Mouse (Mus musculus) small intestine, adult 2 months (tissue): ENCODE results near the gene Pard3b. TPM values are rescaled to one million over a fixed set of nuclear protein-coding genes. Genes with fewer than 3 reads are reported as not detected.

Experiments used
- H3K27ac ChIP-seq: fragments of 200-500 bp; 2 replicates; pipeline ENCODE4 v1.5.1; 2012; ENCODE audit warnings: low read depth, low read length, control low read depth, inconsistent platforms; ENCODE audit not compliant: insufficient read depth
- H3K27me3 ChIP-seq: fragments of 200-500 bp; 2 replicates; pipeline ENCODE4 v1.6.1; 2012; ENCODE audit warnings: mild to moderate bottlenecking, moderate library complexity, low read length, inconsistent platforms; ENCODE audit not compliant: control insufficient read depth, insufficient read depth
- H3K36me3 ChIP-seq: fragments of 200-500 bp; 2 replicates; pipeline ENCODE4 v1.6.1; 2012; ENCODE audit warnings: mild to moderate bottlenecking, low read length, control low read depth, inconsistent platforms; ENCODE audit not compliant: control insufficient read depth, insufficient read depth
- H3K4me1 ChIP-seq: fragments of 200-500 bp; 2 replicates; pipeline ENCODE4 v1.6.1; 2012; ENCODE audit warnings: low read length, inconsistent platforms, mixed read lengths; ENCODE audit not compliant: control insufficient read depth, insufficient read depth, insufficient read length
- H3K4me3 ChIP-seq: fragments of 200-500 bp; 2 replicates; pipeline ENCODE4 v1.5.1; 2012; ENCODE audit warnings: low read depth, mild to moderate bottlenecking, control low read depth, inconsistent platforms, low read length, moderate library complexity
- CTCF ChIP-seq: fragments of 200-500 bp; IDR thresholded peaks from 2 replicates; pipeline ENCODE4 v1.5.1; 2012; ENCODE audit warnings: low read depth, mild to moderate bottlenecking, control low read depth, inconsistent platforms, low read length, moderate library complexity, mixed read lengths; ENCODE audit not compliant: insufficient replicate concordance, insufficient read length; ENCODE audit errors: extremely low read depth
- POLR2A ChIP-seq: fragments of 200-500 bp; IDR thresholded peaks from 2 replicates; pipeline ENCODE4 v1.6.1; 2012; ENCODE audit warnings: low read depth, mild to moderate bottlenecking, control low read depth, inconsistent platforms, low read length, moderate library complexity
- WGBS: fragments of 180-500 bp; shearing (Covaris S2); methylation state at CpG from one replicate; pipeline ENCODE4 v1.1.7; 2018; 5-methylcytosine and 5-hydroxymethylcytosine counted together
- polyA plus RNA-seq: library from polyadenylated mRNA; depleted of rRNA; stranded (reverse); fragments of >200 nt; gene quantifications from 2 replicates; pipeline ENCODE4 v1.2.3, GENCODE M21; 2012

Pard3b gene
- polyA plus RNA-seq, 1 experiment = 7.2 TPM

DNA sequence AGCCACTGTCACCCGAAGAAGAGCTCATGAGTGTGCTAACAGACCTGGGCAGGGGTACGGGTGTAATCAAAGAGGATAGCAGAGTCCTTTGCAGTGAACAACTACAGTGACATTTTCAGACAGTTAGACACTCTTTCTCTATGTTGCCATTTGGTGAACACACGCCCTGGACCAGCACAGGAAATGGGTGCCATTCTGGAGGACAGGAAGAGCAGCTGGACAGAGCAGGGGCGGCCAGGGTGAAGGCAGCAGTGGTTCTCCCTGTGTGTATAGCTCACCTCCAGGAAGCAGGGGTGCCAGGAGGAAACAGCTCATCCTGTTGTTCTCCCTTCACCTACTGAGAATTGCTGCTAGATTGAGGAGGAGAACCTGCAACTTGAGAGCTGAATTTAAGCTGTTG is 773.4 kb downstream of the Pard3b start:
- 71% methylated on average over 4 of the region's 4 CpGs for WGBS
- Histone ChIP-seq H3K27me3 (no peaks in the 10 kb centered on the region), H3K4me3 (no peak overlapping the region)

DNA sequence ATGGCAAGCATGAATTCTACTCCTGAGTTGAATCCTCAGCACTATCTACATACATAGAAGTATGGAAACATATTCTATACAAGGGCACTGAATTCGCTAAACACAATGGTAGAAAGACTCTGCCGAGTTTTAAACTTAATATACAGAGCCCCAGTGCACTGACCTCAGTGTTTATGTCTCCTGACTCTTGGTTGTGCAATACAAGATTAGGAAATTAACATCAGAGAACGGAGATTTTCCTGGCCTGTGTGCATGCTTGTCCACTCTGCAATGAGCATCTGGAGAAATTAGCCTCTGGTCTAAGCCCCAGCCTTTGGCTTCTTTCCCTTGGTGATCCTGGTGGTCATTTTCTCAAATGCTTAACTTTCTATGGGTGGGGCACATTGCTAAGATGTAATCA is 774.4 kb downstream of the Pard3b start:
- WGBS = 74% methylated on average over 3 of the region's 3 CpGs

More for the DNA sequence above, 773.4 kb downstream of the Pard3b start:
- H3K36me3 ChIP-seq = no peaks in the 10 kb centered on the region
- no peak for TF ChIP-seq CTCF
- H3K4me1 ChIP-seq = no peaks in the 10 kb centered on the region
- no peak overlapping the region for H3K27ac ChIP-seq

DNA sequence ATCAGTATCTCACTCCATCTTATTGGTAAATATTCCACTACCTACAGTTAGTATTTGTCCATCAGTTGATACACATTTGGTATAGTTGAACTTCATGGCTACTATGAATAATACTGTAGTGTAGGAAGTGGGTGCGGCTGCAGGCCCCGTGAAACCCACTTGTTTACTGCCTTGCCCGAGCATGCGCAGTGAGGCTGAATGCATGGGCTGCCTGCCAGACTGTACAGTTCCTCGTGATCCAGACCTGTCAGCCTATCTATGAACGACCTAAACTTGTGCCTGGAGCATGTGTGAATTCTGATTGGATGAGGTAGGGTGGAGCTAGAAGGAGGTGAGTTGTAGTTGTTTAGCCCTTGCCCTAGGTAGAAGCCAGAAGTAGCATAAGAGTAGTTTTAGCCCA is 775.9 kb downstream of the Pard3b start:
- no peak for TF ChIP-seq POLR2A
- TF ChIP-seq CTCF = no peak
- H3K4me1 ChIP-seq = no peaks in the 10 kb centered on the region
- 60% methylated on average over 6 of the region's 6 CpGs for WGBS

More for the DNA sequence above, 774.4 kb downstream of the Pard3b start:
- no peak for TF ChIP-seq CTCF
- TF ChIP-seq POLR2A = no peak
- Histone ChIP-seq H3K36me3 (no peaks in the 10 kb centered on the region), H3K27ac (no peak overlapping the region), H3K4me1 (no peaks in the 10 kb centered on the region), H3K27me3 (no peaks in the 10 kb centered on the region), H3K4me3 (no peak overlapping the region)

DNA sequence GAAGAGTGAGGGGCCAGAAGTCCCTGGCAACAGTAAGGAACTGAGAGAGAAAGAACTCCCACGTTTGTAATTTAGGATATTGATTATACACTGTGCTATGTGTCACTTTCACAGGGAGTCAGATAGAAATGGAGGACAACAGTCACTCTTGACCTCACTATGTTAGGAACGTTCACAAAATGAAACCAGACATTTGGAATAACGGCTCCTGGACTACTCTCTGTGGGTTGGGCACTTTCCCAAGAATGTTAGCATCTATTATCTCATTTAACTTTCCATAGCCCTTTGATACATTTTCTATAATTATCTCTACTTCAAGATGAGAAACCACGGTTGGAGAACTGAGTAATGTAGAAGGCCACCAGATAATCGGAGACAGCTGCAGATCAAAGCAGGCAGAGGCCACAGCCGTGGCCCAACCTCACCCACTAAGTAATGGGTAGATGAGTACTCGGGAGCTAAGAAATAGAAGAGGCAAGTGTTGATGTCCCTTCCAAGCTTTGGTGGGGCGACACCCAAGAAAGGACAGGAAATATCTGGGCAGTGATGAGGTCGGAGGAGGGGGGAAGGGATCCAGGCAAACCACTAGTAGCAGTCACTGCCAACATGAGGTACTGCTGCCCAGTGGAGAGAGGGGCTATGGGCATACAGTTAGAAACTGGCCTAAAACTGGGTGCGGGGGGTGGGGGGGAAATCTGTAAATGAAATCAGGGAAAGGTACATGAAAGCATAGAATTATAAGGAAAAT is 778.2 kb downstream of the Pard3b start:
- no peak overlapping the region for H3K4me3 ChIP-seq
- TF ChIP-seq CTCF = no peak
- TF ChIP-seq POLR2A = no peak
- WGBS = 76% methylated on average over 10 of the region's 10 CpGs
- no peak overlapping the region for H3K27ac ChIP-seq
- H3K36me3 ChIP-seq = no peaks in the 10 kb centered on the region
- H3K27me3 ChIP-seq = no peaks in the 10 kb centered on the region
- H3K4me1 ChIP-seq = no peaks in the 10 kb centered on the region

More for the DNA sequence above, 775.9 kb downstream of the Pard3b start:
- Histone ChIP-seq H3K4me3 (no peak overlapping the region), H3K27ac (no peak overlapping the region), H3K27me3 (no peaks in the 10 kb centered on the region), H3K36me3 (no peaks in the 10 kb centered on the region)

DNA sequence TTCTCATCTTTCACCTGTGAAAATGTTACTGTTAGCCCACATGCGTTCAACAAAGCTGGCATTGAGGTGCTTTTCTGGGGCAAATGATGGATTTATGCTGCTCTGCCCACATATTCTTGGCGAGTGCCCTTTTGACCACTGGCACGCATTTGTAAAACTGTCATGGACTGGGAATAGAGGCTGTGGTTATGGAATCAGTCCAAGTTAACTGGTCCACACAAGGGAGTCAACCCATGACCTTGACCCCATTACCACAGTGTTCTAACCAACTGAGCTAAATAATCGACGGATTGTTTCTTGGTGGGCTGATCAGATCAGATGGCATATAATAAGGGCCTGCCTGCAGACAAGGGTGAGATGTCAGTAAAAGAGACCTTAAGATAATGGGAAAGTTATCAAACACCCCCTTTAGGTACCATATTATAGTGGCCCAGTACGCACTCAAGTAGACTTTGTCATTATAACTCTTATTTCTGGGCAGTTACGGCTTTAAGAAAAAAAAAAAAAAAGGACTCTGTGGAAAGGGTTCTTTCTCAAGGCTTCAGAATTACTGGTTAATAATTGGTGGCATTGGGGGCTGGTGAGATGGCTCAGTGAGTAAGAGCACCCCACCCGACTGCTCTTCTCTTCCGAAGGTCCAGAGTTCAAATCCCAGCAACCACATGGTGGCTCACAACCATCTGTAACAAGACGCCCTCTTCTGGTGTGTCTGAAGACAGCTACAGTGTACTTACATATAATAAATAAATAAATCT is 784.4 kb downstream of the Pard3b start:
- Histone ChIP-seq H3K27me3 (no peaks in the 10 kb centered on the region), H3K4me3 (no peak overlapping the region), H3K4me1 (no peaks in the 10 kb centered on the region), H3K36me3 (no peaks in the 10 kb centered on the region), H3K27ac (no peak overlapping the region)
- WGBS = 79% methylated on average over 10 of the region's 10 CpGs
- TF ChIP-seq POLR2A (no peak), CTCF (no peak)

DNA sequence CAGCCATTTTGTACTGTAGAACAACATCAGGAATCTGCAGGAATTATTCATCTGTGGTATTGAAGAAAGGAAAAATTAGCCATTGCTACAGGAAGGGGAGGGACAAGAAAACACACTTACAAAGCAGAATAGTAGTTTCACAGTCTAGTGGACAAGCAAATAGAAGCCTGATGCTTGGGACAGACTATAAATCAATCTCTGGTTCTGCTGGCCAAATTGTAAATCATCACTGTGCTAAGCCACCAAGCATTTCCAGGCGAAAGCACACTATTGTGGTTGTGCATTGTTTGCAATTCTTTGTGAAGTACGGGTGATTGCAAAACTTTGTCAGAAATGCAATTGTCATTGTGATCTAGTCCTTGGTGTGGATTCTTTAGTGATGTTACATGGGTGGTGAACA is 786.7 kb downstream of the Pard3b start:
- Histone ChIP-seq H3K27ac (no peak overlapping the region), H3K36me3 (no peaks in the 10 kb centered on the region), H3K4me1 (no peaks in the 10 kb centered on the region), H3K27me3 (no peaks in the 10 kb centered on the region), H3K4me3 (no peak overlapping the region)
- 91% methylated on average over 2 of the region's 2 CpGs for WGBS
- no peak for TF ChIP-seq POLR2A
- no peak for TF ChIP-seq CTCF

DNA sequence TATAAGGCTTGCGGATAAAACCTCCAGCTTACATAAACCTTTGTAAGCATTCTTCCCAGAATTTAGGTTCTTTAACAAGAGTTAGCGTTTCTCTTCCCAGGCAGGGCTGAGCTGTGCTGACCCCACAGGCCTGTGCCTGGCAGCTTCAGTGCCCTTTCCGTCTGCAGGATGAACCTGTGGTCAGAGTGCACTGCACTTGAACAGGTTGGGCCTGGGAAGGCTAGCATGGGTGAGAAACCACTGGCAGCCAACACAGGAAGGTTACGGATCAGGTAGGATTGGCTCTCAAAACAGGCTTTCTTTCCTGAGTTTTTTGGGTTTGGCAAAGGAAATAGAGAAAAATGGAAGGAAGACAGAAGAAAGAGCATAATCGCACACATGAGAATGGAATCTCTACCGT is 790.1 kb downstream of the Pard3b start:
- Histone ChIP-seq H3K27ac (no peak overlapping the region), H3K4me3 (no peak overlapping the region), H3K27me3 (no peaks in the 10 kb centered on the region), H3K4me1 (no peaks in the 10 kb centered on the region), H3K36me3 (no peaks in the 10 kb centered on the region)
- WGBS = 86% methylated on average over 6 of the region's 6 CpGs
- no peak for TF ChIP-seq POLR2A
- TF ChIP-seq CTCF = no peak
